Mouse (Mus musculus): ENCODE data around the gene Chrnb4. TPM values are rescaled to one million over a fixed set of nuclear protein-coding genes. Genes with fewer than 3 reads are reported as not detected.

Gene Chrnb4
- polyA plus RNA-seq, 1 experiment from 2014 or later = 2.4 TPM

GRCm38 (mm10) chr9:55065241-55065640 lies 16.7 kb upstream of the Chrnb4 start:
- no peaks in the 10 kb centered on the region for H3K9me3 ChIP-seq (replicated peaks; ENCODE audit: control insufficient read depth, low read length, poor library complexity, severe bottlenecking)
- ATAC-seq = no peak
- no peak overlapping the region for H3K4me2 ChIP-seq (ENCODE audit: low read length)
- no peak overlapping the region for H3K9ac ChIP-seq (ENCODE audit: low read depth, low read length)
- H3K36me3 ChIP-seq (ENCODE audit: control insufficient read depth, insufficient read depth, low read length) = no peaks in the 10 kb centered on the region
- no peak overlapping the region for H3K27ac ChIP-seq (ENCODE audit: low read length)
- no peak overlapping the region for H3K4me3 ChIP-seq (ENCODE audit: low read depth, low read length)
- WGBS = 91% methylated on average over 9 of the region's 9 CpGs
- H3K27me3 ChIP-seq (ENCODE audit: control insufficient read depth, insufficient read depth, low read depth, low read length) = no peaks in the 10 kb centered on the region
- peaks cover 8% of the 10 kb centered on the region; the same call in 1 of the 2 replicates for H3K4me1 ChIP-seq (ENCODE audit: control insufficient read depth, insufficient read depth, low read length)

- H3K27ac ChIP-seq (ENCODE audit: low read length) = no peak overlapping the region
- no peaks in the 10 kb centered on the region for H3K4me1 ChIP-seq (ENCODE audit: control insufficient read depth, insufficient read depth, low read length)
- H3K9me3 ChIP-seq (replicated peaks; ENCODE audit: control insufficient read depth, low read length, poor library complexity, severe bottlenecking) = no peaks in the 10 kb centered on the region
- no peak overlapping the region for H3K4me3 ChIP-seq (ENCODE audit: low read depth, low read length)
- H3K36me3 ChIP-seq (ENCODE audit: control insufficient read depth, insufficient read depth, low read length) = no peaks in the 10 kb centered on the region
- H3K4me2 ChIP-seq (ENCODE audit: low read length) = no peak overlapping the region
- no peak overlapping the region for H3K9ac ChIP-seq (ENCODE audit: low read depth, low read length)
- 90% methylated on average over 4 of the region's 4 CpGs for WGBS
- H3K27me3 ChIP-seq (ENCODE audit: control insufficient read depth, insufficient read depth, low read depth, low read length) = no peaks in the 10 kb centered on the region
- ATAC-seq = no peak
Observed at GRCm38 (mm10) chr9:55058067-55058466, 9.5 kb upstream of the Chrnb4 start.

GRCm38 (mm10) chr9:55055386-55055930 lies 6.9 kb upstream of the Chrnb4 start:
- ATAC-seq = no peak
- no peaks in the 10 kb centered on the region for H3K9me3 ChIP-seq (replicated peaks; ENCODE audit: control insufficient read depth, low read length, poor library complexity, severe bottlenecking)
- H3K27ac ChIP-seq (ENCODE audit: low read length) = no peak overlapping the region
- H3K36me3 ChIP-seq (ENCODE audit: control insufficient read depth, insufficient read depth, low read length) = no peaks in the 10 kb centered on the region
- no peaks in the 10 kb centered on the region for H3K27me3 ChIP-seq (ENCODE audit: control insufficient read depth, insufficient read depth, low read depth, low read length)
- H3K4me1 ChIP-seq (ENCODE audit: control insufficient read depth, insufficient read depth, low read length) = no peaks in the 10 kb centered on the region
- WGBS = 77% methylated on average over 2 of the region's 2 CpGs
- no peak overlapping the region for H3K4me3 ChIP-seq (ENCODE audit: low read depth, low read length)
- no peak overlapping the region for H3K4me2 ChIP-seq (ENCODE audit: low read length)
- H3K9ac ChIP-seq (ENCODE audit: low read depth, low read length) = no peak overlapping the region

- no peak for ATAC-seq
- WGBS = 1% methylated on average over 3 of the region's 3 CpGs
Observed at GRCm38 (mm10) chr9:55046764-55047163, 1.8 kb downstream of the Chrnb4 start.

GRCm38 (mm10) chr9:55045001-55045400 lies 3.6 kb downstream of the Chrnb4 start:
- Histone ChIP-seq H3K9me3 (replicated peaks; ENCODE audit: control insufficient read depth, low read length, poor library complexity, severe bottlenecking) (no peaks in the 10 kb centered on the region), H3K27ac (ENCODE audit: low read length) (no peak overlapping the region), H3K4me3 (ENCODE audit: low read depth, low read length) (no peak overlapping the region), H3K4me1 (ENCODE audit: control insufficient read depth, insufficient read depth, low read length) (peaks cover 10% of the 10 kb centered on the region; the same call in 1 of the 2 replicates), H3K27me3 (ENCODE audit: control insufficient read depth, insufficient read depth, low read depth, low read length) (peaks cover 6% of the 10 kb centered on the region; the same call in 1 of the 2 replicates), H3K36me3 (ENCODE audit: control insufficient read depth, insufficient read depth, low read length) (no peaks in the 10 kb centered on the region), H3K4me2 (ENCODE audit: low read length) (no peak overlapping the region), H3K9ac (ENCODE audit: low read depth, low read length) (no peak overlapping the region)
- ATAC-seq = no peak
- WGBS = 75% methylated on average over 2 of the region's 2 CpGs

More at GRCm38 (mm10) chr9:55046764-55047163, 1.8 kb downstream of the Chrnb4 start:
- no peak overlapping the region for H3K9ac ChIP-seq (ENCODE audit: low read depth, low read length)
- no peak overlapping the region for H3K4me2 ChIP-seq (ENCODE audit: low read length)
- H3K4me1 ChIP-seq (ENCODE audit: control insufficient read depth, insufficient read depth, low read length) = peaks cover 10% of the 10 kb centered on the region; the same call in 1 of the 2 replicates
- no peak overlapping the region for H3K27ac ChIP-seq (ENCODE audit: low read length)
- H3K4me3 ChIP-seq (ENCODE audit: low read depth, low read length) = no peak overlapping the region
- peaks cover 6% of the 10 kb centered on the region; the same call in 1 of the 2 replicates for H3K27me3 ChIP-seq (ENCODE audit: control insufficient read depth, insufficient read depth, low read depth, low read length)
- H3K36me3 ChIP-seq (ENCODE audit: control insufficient read depth, insufficient read depth, low read length) = no peaks in the 10 kb centered on the region
- H3K9me3 ChIP-seq (replicated peaks; ENCODE audit: control insufficient read depth, low read length, poor library complexity, severe bottlenecking) = no peaks in the 10 kb centered on the region

- no peak for ATAC-seq
- H3K4me1 ChIP-seq (ENCODE audit: control insufficient read depth, insufficient read depth, low read length) = peaks cover 8% of the 10 kb centered on the region; the same call in 1 of the 2 replicates
- H3K9ac ChIP-seq (ENCODE audit: low read depth, low read length) = no peak overlapping the region
- WGBS = 11% methylated on average over 8 of the region's 8 CpGs
- no peaks in the 10 kb centered on the region for H3K9me3 ChIP-seq (replicated peaks; ENCODE audit: control insufficient read depth, low read length, poor library complexity, severe bottlenecking)
- no peaks in the 10 kb centered on the region for H3K36me3 ChIP-seq (ENCODE audit: control insufficient read depth, insufficient read depth, low read length)
- peaks cover 3% of the 10 kb centered on the region; the same call in 1 of the 2 replicates for H3K27me3 ChIP-seq (ENCODE audit: control insufficient read depth, insufficient read depth, low read depth, low read length)
- no peak overlapping the region for H3K4me2 ChIP-seq (ENCODE audit: low read length)
- no peak overlapping the region for H3K27ac ChIP-seq (ENCODE audit: low read length)
- no peak overlapping the region for H3K4me3 ChIP-seq (ENCODE audit: low read depth, low read length)
Observed at GRCm38 (mm10) chr9:55043688-55044087, 4.9 kb downstream of the Chrnb4 start.

GRCm38 (mm10) chr9:55041389-55041788 lies 7.2 kb downstream of the Chrnb4 start:
- H3K4me2 ChIP-seq (ENCODE audit: low read length) = no peak overlapping the region
- no peak overlapping the region for H3K9ac ChIP-seq (ENCODE audit: low read depth, low read length)
- no peaks in the 10 kb centered on the region for H3K9me3 ChIP-seq (replicated peaks; ENCODE audit: control insufficient read depth, low read length, poor library complexity, severe bottlenecking)
- 57% methylated on average over 2 of the region's 2 CpGs for WGBS
- H3K4me3 ChIP-seq (ENCODE audit: low read depth, low read length) = no peak overlapping the region
- no peaks in the 10 kb centered on the region for H3K4me1 ChIP-seq (ENCODE audit: control insufficient read depth, insufficient read depth, low read length)
- no peaks in the 10 kb centered on the region for H3K36me3 ChIP-seq (ENCODE audit: control insufficient read depth, insufficient read depth, low read length)
- no peak for ATAC-seq
- no peak overlapping the region for H3K27ac ChIP-seq (ENCODE audit: low read length)
- no peaks in the 10 kb centered on the region for H3K27me3 ChIP-seq (ENCODE audit: control insufficient read depth, insufficient read depth, low read depth, low read length)

- Histone ChIP-seq H3K9me3 (replicated peaks; ENCODE audit: control insufficient read depth, low read length, poor library complexity, severe bottlenecking) (no peaks in the 10 kb centered on the region), H3K9ac (ENCODE audit: low read depth, low read length) (no peak overlapping the region), H3K4me3 (ENCODE audit: low read depth, low read length) (no peak overlapping the region), H3K36me3 (ENCODE audit: control insufficient read depth, insufficient read depth, low read length) (no peaks in the 10 kb centered on the region), H3K27ac (ENCODE audit: low read length) (no peak overlapping the region), H3K4me1 (ENCODE audit: control insufficient read depth, insufficient read depth, low read length) (no peaks in the 10 kb centered on the region), H3K4me2 (ENCODE audit: low read length) (no peak overlapping the region), H3K27me3 (ENCODE audit: control insufficient read depth, insufficient read depth, low read depth, low read length) (no peaks in the 10 kb centered on the region)
- ATAC-seq = 0 out of 2 replicates have a peak, but pooled peaks have one; percentile 58
- WGBS = 60% methylated on average over 5 of the region's 5 CpGs
Observed at GRCm38 (mm10) chr9:55039983-55040382, 8.6 kb downstream of the Chrnb4 start.

GRCm38 (mm10) chr9:55038948-55039347 lies 9.6 kb downstream of the Chrnb4 start:
- WGBS = 80% methylated on average over 8 of the region's 8 CpGs
- Histone ChIP-seq H3K4me2 (ENCODE audit: low read length) (no peak overlapping the region), H3K27ac (ENCODE audit: low read length) (no peak overlapping the region), H3K9me3 (replicated peaks; ENCODE audit: control insufficient read depth, low read length, poor library complexity, severe bottlenecking) (no peaks in the 10 kb centered on the region), H3K9ac (ENCODE audit: low read depth, low read length) (no peak overlapping the region), H3K27me3 (ENCODE audit: control insufficient read depth, insufficient read depth, low read depth, low read length) (no peaks in the 10 kb centered on the region), H3K36me3 (ENCODE audit: control insufficient read depth, insufficient read depth, low read length) (no peaks in the 10 kb centered on the region), H3K4me3 (ENCODE audit: low read depth, low read length) (no peak overlapping the region), H3K4me1 (ENCODE audit: control insufficient read depth, insufficient read depth, low read length) (no peaks in the 10 kb centered on the region)
- no peak for ATAC-seq

Data from midbrain, embryonic 16.5 days (tissue).